Mouse (Mus musculus) liver, embryonic 11.5 days (tissue): ENCODE data around the gene Raph1. TPM values are rescaled to one million over a fixed set of nuclear protein-coding genes. Genes with fewer than 3 reads are reported as not detected.

Experiments used
- ATAC-seq: fragments of 200-750 bp; cut with Nextera tagmentation; replicated peaks from 2 replicates; pipeline ENCODE4 v1.8.0; 2017; ENCODE audit warnings: moderate number of reproducible peaks, mild to moderate bottlenecking, moderate TSS enrichment, moderate library complexity; ENCODE audit not compliant: low FRiP score
- DNase-seq: peaks from one replicate; pipeline ENCODE4 v3.0.0-alpha.2; 2017; ENCODE audit warnings: low spot score
- H3K27ac ChIP-seq: fragments of 300-500 bp; sonication (generic); 2 replicates; pipeline ENCODE4 v1.5.1; 2014; ENCODE audit warnings: mild to moderate bottlenecking, low read depth, low read length, control low read depth
- H3K27me3 ChIP-seq: fragments of 300-500 bp; sonication (generic); replicated peaks from 2 replicates; pipeline ENCODE4 v1.6.1; 2014; ENCODE audit warnings: low read length, mixed read lengths; ENCODE audit not compliant: control insufficient read depth, insufficient read depth
- H3K36me3 ChIP-seq: fragments of 300-500 bp; sonication (generic); 2 replicates; pipeline ENCODE4 v1.6.1; 2014; ENCODE audit warnings: mild to moderate bottlenecking, low read length, moderate library complexity, mixed read lengths; ENCODE audit not compliant: control insufficient read depth, insufficient read depth
- H3K4me1 ChIP-seq: fragments of 300-500 bp; sonication (generic); replicated peaks from 2 replicates; pipeline ENCODE4 v1.6.1; 2014; ENCODE audit warnings: low read length, mixed read lengths; ENCODE audit not compliant: control insufficient read depth, insufficient read depth
- H3K4me2 ChIP-seq: fragments of 300-500 bp; sonication (generic); 2 replicates; pipeline ENCODE4 v1.6.1; 2014; ENCODE audit warnings: mild to moderate bottlenecking, control low read depth, moderate library complexity
- H3K4me3 ChIP-seq: fragments of 300-500 bp; sonication (generic); 2 replicates; pipeline ENCODE4 v1.5.1; 2014; ENCODE audit warnings: low read depth, low read length, control low read depth
- H3K9ac ChIP-seq: fragments of 300-500 bp; sonication (generic); 2 replicates; pipeline ENCODE4 v1.6.1; 2014; ENCODE audit warnings: low read depth, low read length, control low read depth
- H3K9me3 ChIP-seq: fragments of 300-500 bp; sonication (generic); 2 replicates; pipeline ENCODE4 v1.6.1; 2016; ENCODE audit warnings: low read length, inconsistent platforms, mixed read lengths; ENCODE audit not compliant: control insufficient read depth
- WGBS: fragments of 180-500 bp; shearing (Covaris S2); extraction: QIAGEN DNeasy Blood & Tissue Kit; methylation state at CpG from one replicate; pipeline ENCODE4 v1.1.7; 2014; 5-methylcytosine and 5-hydroxymethylcytosine counted together
- polyA plus RNA-seq: library from polyadenylated mRNA; unstranded; fragments of >200 nt; fragmentation: Nextera tagmentation; extraction: Ambion mirVana; gene quantifications from 2 replicates; pipeline ENCODE4 v1.2.1, GENCODE M21; 2014

The Raph1 gene
- polyA plus RNA-seq, 1 experiment from 2014 or later, result 68.9 TPM

GRCm38 (mm10) chr1:60489660-60490059 is 77.2 kb downstream of the Raph1 start:
- H3K4me2 ChIP-seq, result no peak overlapping the region
- peaks cover 11% of the 10 kb centered on the region; the same call in 1 of the 2 replicates for H3K36me3 ChIP-seq
- H3K27me3 ChIP-seq, result no peaks in the 10 kb centered on the region
- no peaks in the 10 kb centered on the region for H3K4me1 ChIP-seq
- ATAC-seq (no peak), DNase-seq (no peak)
- WGBS, result 81% methylated on average over 2 of the region's 2 CpGs
- H3K27ac ChIP-seq, result no peak overlapping the region
- H3K4me3 ChIP-seq, result no peak overlapping the region
- no peak overlapping the region for H3K9ac ChIP-seq
- no peaks in the 10 kb centered on the region for H3K9me3 ChIP-seq

GRCm38 (mm10) chr1:60488635-60489034 is 78.3 kb downstream of the Raph1 start:
- Histone ChIP-seq H3K9me3 (no peaks in the 10 kb centered on the region), H3K4me3 (no peak overlapping the region), H3K4me2 (no peak overlapping the region), H3K36me3 (peaks cover 11% of the 10 kb centered on the region; the same call in 1 of the 2 replicates), H3K9ac (no peak overlapping the region), H3K27ac (no peak overlapping the region), H3K27me3 (no peaks in the 10 kb centered on the region), H3K4me1 (no peaks in the 10 kb centered on the region)
- no peak for ATAC-seq
- DNase-seq, result no peak
- WGBS, result 87% methylated on average over 8 of the region's 8 CpGs

- WGBS, result 78% methylated on average over 3 of the region's 3 CpGs
- no peak overlapping the region for H3K4me3 ChIP-seq
Observed at GRCm38 (mm10) chr1:60485649-60486048, 81.3 kb downstream of the Raph1 start.

GRCm38 (mm10) chr1:60482881-60483280 is 84.0 kb downstream of the Raph1 start:
- no peak overlapping the region for H3K27ac ChIP-seq
- WGBS, result 89% methylated on average over 1 of the region's 1 CpGs
- H3K4me3 ChIP-seq, result no peak overlapping the region
- no peaks in the 10 kb centered on the region for H3K9me3 ChIP-seq
- DNase-seq, result no peak
- no peaks in the 10 kb centered on the region for H3K27me3 ChIP-seq
- no peak overlapping the region for H3K4me2 ChIP-seq
- H3K9ac ChIP-seq, result no peak overlapping the region
- no peaks in the 10 kb centered on the region for H3K4me1 ChIP-seq
- peaks cover 4% of the 10 kb centered on the region; the same call in 1 of the 2 replicates for H3K36me3 ChIP-seq
- ATAC-seq, result no peak

More at GRCm38 (mm10) chr1:60485649-60486048, 81.3 kb downstream of the Raph1 start:
- ATAC-seq (no peak), DNase-seq (no peak)
- H3K4me2 ChIP-seq, result no peak overlapping the region
- H3K9me3 ChIP-seq, result no peaks in the 10 kb centered on the region
- H3K27me3 ChIP-seq, result no peaks in the 10 kb centered on the region
- peaks cover 15% of the 10 kb centered on the region; the same call in 1 of the 2 replicates for H3K36me3 ChIP-seq
- no peak overlapping the region for H3K27ac ChIP-seq
- H3K4me1 ChIP-seq, result no peaks in the 10 kb centered on the region
- no peak overlapping the region for H3K9ac ChIP-seq

- Histone ChIP-seq H3K9ac (no peak overlapping the region), H3K9me3 (no peaks in the 10 kb centered on the region), H3K36me3 (peaks cover 6% of the 10 kb centered on the region; the same call in 1 of the 2 replicates), H3K4me1 (no peaks in the 10 kb centered on the region), H3K4me3 (no peak overlapping the region), H3K27me3 (no peaks in the 10 kb centered on the region), H3K27ac (no peak overlapping the region), H3K4me2 (no peak overlapping the region)
- WGBS, result 74% methylated on average over 1 of the region's 1 CpGs
- no peak for ATAC-seq
- DNase-seq, result no peak
Observed at GRCm38 (mm10) chr1:60481561-60481960, 85.3 kb downstream of the Raph1 start.

GRCm38 (mm10) chr1:60470541-60470940 is 96.4 kb downstream of the Raph1 start:
- WGBS, result 77% methylated on average over 7 of the region's 7 CpGs

GRCm38 (mm10) chr1:60469491-60469890 is 97.4 kb downstream of the Raph1 start:
- WGBS, result 91% methylated on average over 2 of the region's 2 CpGs
- peaks cover 4% of the 10 kb centered on the region for H3K36me3 ChIP-seq

More at GRCm38 (mm10) chr1:60470541-60470940, 96.4 kb downstream of the Raph1 start:
- Histone ChIP-seq H3K9me3 (no peaks in the 10 kb centered on the region), H3K27me3 (no peaks in the 10 kb centered on the region), H3K27ac (no peak overlapping the region), H3K4me1 (no peaks in the 10 kb centered on the region), H3K9ac (no peak overlapping the region), H3K4me2 (no peak overlapping the region), H3K4me3 (no peak overlapping the region), H3K36me3 (peaks cover 4% of the 10 kb centered on the region)
- ATAC-seq, result no peak
- no peak for DNase-seq

GRCm38 (mm10) chr1:60460623-60461022 is 106.3 kb downstream of the Raph1 start:
- Histone ChIP-seq H3K27me3 (no peaks in the 10 kb centered on the region), H3K4me2 (no peak overlapping the region), H3K4me3 (no peak overlapping the region), H3K4me1 (no peaks in the 10 kb centered on the region), H3K36me3 (no peaks in the 10 kb centered on the region), H3K9ac (no peak overlapping the region), H3K27ac (no peak overlapping the region), H3K9me3 (no peaks in the 10 kb centered on the region)
- whole genome bisulfite sequencing, result 59% methylated on average over 1 of the region's 1 CpGs
- no peak for DNase-seq
- no peak for ATAC-seq

More at GRCm38 (mm10) chr1:60469491-60469890, 97.4 kb downstream of the Raph1 start:
- no peak overlapping the region for H3K4me3 ChIP-seq
- no peak overlapping the region for H3K4me2 ChIP-seq
- no peaks in the 10 kb centered on the region for H3K4me1 ChIP-seq
- no peak overlapping the region for H3K27ac ChIP-seq
- ATAC-seq (no peak), DNase-seq (no peak)
- no peaks in the 10 kb centered on the region for H3K9me3 ChIP-seq
- H3K27me3 ChIP-seq, result no peaks in the 10 kb centered on the region
- no peak overlapping the region for H3K9ac ChIP-seq

GRCm38 (mm10) chr1:60449896-60450295 is 117.0 kb downstream of the Raph1 start:
- DNase-seq, result no peak
- no peaks in the 10 kb centered on the region for H3K27me3 ChIP-seq
- H3K4me1 ChIP-seq, result no peaks in the 10 kb centered on the region
- H3K27ac ChIP-seq, result no peak overlapping the region
- peaks cover 3% of the 10 kb centered on the region; the same call in 1 of the 2 replicates for H3K36me3 ChIP-seq
- no peaks in the 10 kb centered on the region for H3K9me3 ChIP-seq
- no peak overlapping the region for H3K9ac ChIP-seq
- 25% methylated on average over 1 of the region's 1 CpGs for WGBS
- no peak overlapping the region for H3K4me3 ChIP-seq
- no peak overlapping the region for H3K4me2 ChIP-seq
- no peak for ATAC-seq
